Mouse (Mus musculus): Measurements from ENCODE around the gene Gabbr1.
"Not testable (repeated sequence)": the region's sequence is repeated elsewhere in the genome, so short reads cannot be mapped to it uniquely, and the experiment has no call there.

The Gabbr1 gene

DNA sequence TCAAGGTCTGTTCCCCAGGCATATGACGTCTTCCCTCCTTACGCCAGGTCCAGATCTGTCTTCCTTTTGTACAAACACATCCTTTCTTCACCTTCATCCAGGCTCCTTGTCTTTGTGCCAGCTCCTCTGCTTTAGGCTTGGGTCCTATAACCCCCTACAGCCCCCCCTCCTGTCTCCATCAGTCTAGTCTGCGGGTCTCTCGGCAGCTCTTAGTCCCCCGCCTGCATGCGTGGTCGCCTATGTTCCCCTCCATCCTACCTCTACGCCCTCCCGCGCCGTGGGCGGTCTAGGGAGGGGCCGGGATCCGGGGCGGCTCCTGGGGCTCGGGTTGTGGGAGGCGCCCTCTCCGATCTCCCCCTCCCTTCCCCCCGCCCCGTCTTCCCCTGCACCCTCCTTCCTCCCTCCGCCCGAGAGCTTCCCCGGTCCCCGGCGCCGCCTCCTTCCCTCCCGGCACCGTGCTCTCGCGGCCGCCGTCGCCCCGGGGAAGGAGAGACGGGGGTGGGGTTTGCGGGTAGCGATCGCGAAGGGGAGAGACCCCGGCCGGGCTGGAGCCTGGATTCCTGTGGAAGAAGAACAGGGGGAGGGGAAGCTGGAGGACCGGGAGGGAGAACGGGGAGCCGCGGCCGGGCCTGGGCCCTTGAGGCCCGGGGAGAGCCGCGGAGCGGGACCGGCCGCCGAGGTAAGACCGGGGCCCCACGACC is at the start of gene Gabbr1:
Gabbr1 (plus strand) TSS at position 356 of the 701 bp plus-strand sequence.
- peak; percentile 80 for DNase-seq (ENCODE audit: low spot score)

DNA sequence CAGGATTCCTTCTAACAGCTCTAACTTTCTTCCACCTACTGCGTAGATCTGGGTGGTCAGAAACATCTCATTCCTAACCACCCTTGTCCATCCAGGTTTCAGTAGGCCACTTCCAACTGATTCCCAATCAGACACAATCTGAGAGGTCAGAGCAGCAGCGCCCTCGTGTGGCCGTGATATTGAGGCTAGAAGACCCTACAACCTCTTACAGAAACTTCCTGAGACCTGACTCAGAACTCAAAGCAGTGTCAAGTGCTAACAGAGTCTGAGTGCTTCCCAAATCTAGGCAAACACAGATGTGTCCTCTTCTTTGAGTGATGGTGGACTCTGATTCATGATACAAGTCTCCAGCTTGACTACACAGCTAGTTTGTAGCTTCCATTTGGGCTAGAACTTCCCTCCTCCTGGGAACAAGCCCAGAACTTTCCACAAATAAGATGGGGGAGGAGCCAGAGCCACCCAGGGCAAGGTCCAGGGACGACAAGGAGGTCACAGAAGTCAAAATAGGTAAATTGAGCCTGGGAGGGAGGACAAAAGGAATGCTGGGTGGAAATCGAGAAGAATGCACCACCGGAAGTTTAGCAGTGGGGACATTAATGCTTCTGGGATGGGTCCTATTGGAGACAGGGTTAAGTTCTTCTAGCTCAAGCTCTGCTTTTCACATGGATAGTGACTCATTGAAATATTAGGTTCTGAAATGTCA is 48.6 kb upstream of the Gabbr1 start:
- DNase-seq (ENCODE audit: low spot score): peak; percentile 96

DNA sequence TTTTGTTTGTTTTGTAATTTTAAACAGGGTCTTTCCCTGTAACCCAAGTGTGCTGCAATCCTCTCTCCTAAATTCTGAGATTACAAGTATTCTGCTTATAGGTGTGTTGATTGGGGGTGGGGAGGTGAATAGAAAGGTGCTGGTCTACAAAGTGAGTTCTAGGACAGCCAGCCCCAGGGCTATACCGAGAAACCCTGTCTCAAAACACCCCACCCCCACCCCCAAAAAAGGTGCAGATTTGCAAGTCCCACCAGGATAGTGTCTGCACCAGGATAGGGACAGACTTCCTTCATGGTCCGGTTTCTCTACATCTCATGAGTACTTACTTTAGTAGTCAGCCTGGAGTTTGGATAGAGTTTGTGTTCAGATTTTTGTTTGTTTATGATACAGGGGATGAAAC is 47.3 kb upstream of the Gabbr1 start:
- no peak for DNase-seq (ENCODE audit: low spot score)

DNA sequence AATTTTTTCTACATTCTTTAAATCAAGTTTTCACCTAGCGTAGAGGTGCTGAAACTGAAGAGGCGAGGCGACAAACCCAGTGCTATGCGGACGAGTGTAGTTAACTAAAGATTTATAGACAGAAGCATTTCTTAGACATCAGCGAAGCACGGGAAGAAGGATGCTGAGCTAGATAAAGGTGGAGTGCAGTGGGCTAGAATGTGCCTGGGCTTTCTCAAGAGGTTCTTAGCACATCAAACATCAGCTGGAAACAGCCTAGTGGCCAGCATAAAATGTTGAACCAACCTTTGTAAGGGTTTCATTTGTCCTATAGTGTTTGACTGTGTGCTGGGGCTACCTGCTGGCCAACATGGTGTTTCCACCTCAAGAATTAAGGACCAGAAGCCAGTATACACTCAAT is 44.9 kb upstream of the Gabbr1 start, which contains the start of gene Zfp57:
Zfp57 (plus strand) TSS at position 301 of the 400 bp plus-strand sequence.
- DNase-seq (ENCODE audit: low spot score): no peak

DNA sequence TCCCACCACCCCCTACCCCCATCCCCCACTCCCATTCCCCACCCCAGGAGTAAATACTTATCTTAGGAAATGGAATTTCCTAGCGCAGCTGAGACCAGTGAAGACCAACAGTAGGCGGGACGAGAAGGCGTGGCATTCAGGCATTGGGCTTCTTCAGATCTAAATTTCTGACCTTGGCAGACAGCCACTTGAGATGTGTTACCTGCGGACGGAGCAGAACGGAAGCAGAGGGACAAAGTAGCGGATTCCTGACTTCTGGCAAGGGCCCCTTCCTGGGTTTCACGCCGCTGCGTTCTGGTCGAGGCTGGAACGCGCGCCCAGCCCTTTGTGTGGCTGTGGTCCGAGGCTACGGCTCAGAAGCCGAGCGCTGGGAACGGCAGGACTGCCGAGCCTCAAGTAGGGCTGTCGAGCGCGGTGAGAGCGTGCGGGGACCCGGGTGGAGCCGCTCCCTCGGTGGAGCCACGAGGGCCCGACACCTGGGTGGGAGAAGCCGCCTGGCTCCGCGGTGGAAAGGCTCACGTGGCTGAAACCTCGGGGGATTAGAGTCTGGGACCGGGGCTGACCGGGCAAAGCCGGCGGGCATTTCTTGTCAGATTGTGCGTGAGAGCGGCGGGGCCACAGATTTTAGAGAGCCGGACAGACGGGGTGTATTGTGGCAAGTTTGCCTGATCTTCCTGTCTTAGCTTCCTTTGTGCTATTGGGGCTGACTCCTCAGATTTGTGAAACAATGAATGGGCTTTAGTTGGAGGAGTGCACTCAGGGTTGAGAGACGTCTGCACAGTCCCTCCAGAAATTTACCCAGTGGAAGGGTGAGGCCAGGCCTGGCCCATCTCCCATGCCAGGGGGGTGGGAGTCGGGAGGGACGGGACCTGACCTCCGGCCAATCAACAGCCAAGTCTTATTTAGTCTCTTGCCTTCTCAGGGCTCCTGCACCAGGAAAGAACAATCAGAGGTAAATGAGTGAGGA is 43.1 kb upstream of the Gabbr1 start:
- DNase-seq (ENCODE audit: low spot score): peak; percentile 92

DNA sequence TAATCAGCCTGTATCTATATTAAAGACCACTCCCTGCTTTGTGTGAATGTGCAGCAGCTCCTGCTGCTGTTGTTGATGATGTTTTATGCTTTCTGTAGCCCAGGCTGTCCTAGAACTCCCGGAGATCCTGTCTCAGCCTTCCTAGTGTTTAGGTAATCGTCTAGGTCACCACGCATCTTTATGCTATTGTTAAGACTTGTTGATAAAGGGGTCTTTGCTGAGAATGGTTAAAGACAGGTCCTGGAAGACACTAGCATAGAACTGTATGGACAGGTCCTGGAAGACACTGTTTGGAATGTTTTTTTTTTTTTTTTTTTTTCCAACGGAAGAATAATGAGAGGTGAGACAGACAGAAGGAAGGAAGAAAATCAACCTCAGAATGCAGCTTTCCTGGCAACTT is 42.4 kb upstream of the Gabbr1 start:
- DNase-seq (ENCODE audit: low spot score): no peak

DNA sequence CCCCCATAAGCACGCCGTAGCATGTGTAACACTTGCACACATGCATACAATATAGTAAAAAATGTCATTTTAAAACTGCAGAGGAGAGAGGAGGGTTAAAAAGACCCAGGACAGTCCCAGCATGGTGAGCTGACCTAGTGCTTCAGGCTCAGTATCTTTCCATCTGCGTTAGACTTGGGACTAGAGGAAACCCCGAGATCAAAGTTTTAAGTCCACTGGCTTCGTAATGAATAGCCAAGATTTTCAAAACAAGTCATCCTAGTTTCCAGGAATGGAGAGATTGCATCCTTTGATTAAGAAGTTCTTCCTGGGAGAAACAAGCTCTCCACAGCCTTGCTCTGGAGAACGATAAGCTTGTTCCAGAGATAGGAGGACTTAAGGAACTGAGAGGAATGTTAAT is 37.6 kb upstream of the Gabbr1 start:
- no peak for DNase-seq (ENCODE audit: low spot score)

DNA sequence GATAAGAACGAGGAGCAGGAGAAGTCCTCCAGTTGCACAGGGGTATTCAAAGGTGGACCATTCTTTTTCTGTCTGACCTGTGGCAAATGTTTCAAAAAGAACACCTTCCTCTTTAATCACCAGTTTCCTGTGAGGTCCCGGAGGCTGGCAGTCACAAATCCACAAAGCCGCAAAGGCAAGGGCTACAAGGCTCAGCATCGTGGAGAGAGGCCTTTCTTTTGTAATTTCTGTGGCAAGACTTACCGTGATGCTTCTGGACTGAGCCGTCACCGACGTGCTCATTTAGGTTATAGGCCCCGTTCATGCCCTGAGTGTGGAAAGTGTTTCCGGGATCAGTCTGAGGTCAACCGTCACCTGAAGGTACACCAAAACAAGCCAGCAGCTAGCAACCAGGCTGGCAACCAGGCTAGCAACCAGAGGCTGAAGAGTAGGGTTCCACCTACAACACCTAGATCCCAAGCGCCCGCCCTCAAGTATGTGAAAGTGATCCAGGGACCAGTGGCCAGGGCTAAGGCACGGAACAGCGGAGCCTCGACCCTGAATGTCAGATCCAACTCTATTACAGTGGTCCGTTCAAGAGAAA is 36.2 kb upstream of the Gabbr1 start:
- DNase-seq (ENCODE audit: low spot score): no peak

DNA sequence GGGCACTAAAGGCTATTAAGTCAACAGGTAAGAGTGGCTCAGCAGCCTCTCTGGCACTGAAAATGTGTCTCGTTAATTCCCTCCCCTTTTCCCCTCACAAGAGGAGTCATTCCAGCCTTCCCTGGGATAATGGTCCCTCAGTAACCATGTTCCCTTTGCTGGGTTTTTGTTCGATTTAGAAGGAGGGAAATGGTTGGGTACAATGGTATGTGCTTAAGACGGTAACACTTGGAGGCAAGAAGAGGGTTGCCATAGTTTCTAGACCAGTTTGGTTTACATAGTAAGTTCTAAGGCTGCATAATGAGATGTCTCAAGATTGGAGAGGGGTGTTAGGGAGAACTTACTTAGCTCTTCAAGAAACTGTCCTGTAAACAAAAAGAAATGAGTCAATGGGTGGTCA is 34.0 kb upstream of the Gabbr1 start:
- no peak for DNase-seq (ENCODE audit: low spot score)

DNA sequence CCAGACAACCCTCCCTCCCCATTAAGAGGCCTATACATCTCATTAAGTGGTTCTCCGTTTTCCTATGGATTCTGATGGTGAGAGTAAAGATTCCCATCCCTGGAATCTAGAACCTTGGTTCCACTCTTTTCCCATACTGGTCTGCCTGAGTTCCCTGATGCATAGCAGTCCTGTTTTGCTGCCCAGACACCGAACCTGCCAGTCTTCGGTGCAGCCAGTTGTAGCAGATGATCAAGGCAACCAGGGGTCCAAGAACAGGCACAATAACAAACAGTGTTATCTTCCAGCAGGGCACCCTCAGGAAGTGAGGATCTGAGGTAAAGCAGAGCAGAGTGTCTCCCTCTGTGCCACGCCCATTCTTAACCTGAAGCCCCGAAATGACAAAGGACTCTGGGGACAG is 33.6 kb upstream of the Gabbr1 start:
- DNase-seq (ENCODE audit: low spot score): no peak

DNA sequence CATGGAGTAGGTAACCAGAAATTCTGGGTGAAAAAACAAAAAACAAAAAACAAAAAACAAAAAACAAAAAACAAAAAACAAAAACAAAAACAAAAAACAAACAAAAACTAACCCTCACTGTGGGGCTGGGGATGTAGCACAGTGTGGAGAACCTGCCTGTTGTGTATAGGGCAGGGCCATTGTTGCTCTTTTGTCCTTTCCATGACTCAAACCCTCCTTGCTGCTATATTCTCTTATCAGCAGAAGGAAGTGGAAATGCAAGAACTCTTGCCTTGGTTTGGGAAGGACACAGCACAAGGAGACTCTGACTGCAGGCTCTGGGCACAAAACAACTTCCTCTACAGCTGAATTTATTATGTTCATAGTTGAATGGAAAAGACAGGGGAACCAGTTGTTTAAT is 29.4 kb upstream of the Gabbr1 start:
- DNase-seq (ENCODE audit: low spot score): no peak

DNA sequence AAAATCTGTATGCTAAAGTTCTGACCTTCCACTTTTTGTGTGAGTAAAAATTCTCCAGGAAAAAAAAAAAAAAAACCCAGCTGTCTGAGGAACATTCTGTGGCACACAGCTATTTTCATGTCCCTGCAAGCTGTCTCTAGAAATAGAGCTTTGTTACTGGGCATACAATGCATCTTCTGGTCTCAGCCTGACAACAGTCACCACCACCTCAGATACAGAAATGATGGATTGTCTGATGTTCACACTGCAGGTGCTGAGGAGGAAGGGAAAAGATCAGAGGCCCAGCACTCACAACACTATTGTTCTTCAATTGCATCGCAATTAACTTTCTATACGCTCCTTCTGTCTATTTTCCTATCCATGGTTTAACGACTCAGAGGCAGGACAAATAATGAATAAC is 27.4 kb upstream of the Gabbr1 start:
- no peak for DNase-seq (ENCODE audit: low spot score)

DNA sequence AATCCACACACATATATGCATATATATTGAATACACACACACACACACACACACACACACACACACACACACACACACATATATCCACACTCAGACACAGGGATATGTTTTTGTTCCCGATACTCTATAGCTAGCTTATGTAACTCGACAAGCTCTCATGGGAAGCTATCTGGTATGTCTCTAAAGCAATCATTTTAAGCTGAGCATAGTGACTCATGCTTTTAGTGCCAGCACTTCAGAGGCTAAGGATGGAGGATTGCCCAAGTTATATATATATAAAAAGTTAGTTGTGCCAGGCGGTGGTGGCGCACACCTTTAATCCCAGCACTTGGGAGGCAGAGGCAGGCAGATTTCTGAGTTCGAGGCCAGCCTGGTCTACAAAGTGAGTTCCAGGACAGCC is 26.5 kb upstream of the Gabbr1 start:
- DNase-seq (ENCODE audit: low spot score): not testable (repeated sequence)

DNA sequence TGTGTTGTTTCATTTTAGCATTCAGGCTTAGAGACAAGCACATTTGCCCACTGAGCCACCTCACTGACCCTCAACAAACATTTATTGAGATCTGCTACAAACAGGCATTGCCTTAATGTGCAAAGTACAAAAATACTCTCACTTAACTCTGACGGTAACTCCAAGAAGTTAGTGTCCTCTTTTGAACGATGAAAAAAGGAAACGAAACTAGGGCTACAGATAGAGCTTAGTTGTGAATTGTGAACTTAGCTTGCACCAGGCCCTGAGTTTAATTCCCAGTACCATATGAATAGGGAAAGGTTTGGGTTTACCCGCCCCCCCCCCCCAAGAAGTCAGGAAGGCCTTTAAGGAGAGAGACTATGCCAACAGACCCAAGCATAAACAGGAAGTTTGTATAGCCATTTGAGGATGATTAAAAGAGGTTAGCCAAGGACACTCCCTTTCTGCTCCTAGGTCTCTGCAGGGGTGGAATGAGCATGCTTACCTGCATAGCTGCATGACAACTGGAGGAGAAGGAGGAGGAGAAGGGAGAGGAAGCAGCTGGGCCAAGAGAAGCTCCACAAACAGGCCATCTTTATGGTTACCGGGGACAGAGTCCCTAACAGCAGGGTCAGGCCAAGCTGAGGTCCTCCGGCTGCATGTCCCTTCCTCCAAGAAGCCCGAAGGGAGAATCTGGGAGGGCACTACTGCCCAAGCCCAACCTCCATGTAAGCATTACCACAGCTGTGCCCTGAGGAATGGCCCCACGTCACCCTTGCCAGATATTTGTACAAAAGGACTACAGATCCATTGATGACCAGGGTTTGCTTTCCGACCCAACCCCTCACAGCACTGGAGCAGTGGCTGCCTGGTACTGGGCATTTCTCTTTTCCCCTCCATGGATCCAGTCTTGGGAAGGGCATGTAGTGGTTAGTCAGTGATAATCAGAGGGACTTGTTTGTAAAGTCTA is 22.9 kb upstream of the Gabbr1 start, which contains the start of gene Mog:
Mog (minus strand) TSS at position 771 of the 949 bp plus-strand sequence.
- no peak for DNase-seq (ENCODE audit: low spot score)

DNA sequence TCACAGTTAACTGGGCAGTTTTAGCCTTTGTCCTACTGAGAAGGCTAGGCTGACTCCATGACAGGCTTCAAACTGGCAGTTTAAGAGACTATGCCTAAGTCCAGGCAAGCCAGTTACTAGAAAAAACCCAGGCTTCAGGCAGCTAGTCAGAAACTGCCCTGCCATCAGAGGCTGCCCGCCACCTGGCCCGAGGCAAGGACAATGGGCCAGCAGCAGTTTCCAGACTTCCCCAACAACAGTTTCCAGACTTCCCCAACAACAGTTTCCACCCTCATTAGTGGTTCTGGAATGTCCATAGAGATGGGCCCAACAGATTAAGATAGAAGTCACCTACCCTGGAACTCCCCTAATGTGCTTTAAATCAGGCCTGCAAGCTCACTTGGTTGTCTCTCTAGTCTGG is 19.3 kb upstream of the Gabbr1 start:
- DNase-seq (ENCODE audit: low spot score): no peak

DNA sequence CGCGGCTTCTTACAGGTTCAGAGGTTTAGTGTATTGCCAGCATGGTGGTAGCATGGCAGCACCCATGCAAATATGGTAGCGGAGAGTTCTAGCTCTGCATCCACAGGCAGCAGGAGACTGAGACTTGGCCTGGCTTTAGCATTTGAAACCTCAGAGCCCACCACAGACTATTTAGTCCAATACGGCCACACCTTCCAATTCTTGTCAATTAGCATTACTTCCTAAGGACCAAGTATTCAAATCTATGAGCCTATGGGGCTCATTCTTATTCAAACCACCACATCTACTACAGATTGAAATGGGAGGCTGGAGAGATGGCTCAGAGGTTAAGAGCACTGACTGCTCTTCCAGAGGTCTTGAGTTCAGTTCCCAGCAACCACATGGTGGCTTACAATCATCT is 18.3 kb upstream of the Gabbr1 start:
- DNase-seq (ENCODE audit: low spot score): no peak

DNA sequence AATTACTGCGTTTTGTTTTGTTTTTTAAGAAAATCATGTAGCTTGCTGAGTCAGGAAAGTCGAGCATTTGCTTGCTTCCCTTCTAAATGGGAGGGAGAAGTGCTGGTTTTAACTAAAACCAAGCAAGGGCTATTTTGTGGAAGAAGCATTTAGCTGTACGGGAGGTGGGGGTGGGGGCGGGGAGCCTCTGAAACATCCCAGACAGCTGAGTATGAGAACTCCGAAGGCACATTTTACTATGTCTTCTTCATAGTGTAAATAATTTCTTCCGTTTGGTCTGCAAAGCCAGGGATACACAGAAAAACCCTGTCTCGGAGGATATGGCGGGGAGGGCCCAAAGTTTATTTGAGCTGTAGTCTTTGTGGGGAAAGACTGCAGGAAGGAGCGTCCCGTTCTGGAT is 17.6 kb upstream of the Gabbr1 start:
- no peak for DNase-seq (ENCODE audit: low spot score)

DNA sequence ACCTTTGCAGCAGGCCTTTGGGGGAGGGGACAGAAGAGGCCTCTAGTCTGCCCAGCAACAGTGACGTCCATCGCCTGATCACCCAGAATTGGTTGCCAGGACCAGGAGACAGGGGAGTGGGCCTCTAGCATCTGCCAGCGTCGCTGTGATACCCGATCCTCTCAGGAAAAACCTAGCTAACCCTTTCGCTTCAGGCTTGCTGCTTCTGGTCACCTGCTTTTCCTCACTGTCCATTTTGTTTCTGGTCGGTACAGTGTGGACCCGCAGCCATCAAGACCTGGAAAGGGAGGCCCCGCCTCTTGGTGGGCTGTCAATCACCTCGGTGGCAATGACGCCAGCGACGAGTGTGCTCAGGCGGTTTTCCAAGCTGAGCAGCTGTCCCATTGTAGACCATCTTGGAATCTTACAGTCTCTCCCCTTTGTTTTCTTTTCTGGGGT is 17.1 kb upstream of the Gabbr1 start:
- DNase-seq (ENCODE audit: low spot score): peak; percentile 98

DNA sequence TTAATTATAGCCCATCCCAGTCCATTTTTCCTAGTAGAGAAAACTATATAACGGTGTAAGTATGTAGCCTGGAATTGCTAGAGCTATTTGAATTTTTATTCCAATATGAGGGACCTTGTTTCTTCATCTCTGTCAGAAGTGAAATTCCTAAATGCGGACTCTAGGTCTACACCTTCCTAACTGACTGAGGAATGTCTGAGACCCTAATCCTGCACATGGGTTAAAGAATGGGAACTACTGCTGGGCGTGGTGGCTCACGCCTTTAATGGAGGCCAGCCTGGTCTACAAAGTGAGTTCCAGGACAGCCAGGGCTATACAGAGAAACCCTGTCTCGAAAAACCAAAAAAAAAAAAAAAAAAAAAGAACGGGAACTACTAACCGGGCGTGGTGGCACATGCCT is 16.6 kb upstream of the Gabbr1 start:
- DNase-seq (ENCODE audit: low spot score): no peak

DNA sequence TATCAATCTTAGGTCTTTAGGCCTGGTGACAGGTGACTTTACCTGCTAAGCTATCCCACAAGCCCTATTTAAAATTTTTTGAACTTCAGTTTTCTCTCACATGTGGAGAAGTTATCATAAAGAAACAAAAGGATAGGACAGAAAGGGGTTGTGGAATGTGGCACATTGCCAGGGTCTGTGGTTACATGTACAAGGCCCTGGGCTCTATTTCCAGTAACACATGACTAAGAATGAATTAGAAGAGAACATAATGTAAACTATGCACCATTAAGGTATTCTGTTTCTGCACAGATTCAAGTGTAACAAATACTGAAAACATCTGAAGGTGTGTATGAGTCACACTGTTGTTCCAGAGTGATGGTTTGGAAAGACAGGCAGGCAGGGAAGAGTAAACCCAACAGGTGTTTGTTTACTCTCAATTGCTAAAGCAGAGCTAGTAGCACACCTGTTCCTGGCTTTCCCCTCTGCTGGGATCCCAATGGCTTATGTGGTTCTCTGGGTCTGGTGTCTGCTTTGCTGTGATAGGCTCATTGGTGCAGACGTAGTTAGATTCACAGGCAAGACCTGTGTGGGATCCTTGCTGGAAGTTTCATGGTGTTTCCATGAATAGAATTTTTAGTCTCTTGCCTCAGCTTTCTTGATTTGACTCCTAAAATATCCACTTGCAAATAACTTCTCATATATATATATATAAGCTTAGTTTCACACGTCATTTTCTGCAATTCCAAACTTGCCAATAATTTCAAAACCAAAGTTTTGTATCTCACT is 6.5 kb upstream of the Gabbr1 start:
- DNase-seq (ENCODE audit: low spot score): no peak

Data from embryo, embryonic 10 days (tissue).